Mouse (Mus musculus) liver, postnatal 0 days (tissue): ENCODE data around the gene Ccdc27. TPM values are rescaled to one million over a fixed set of nuclear protein-coding genes. Genes with fewer than 3 reads are reported as not detected.

Experiments
- ATAC-seq: fragments of 200-750 bp; cut with Nextera tagmentation; 2 replicates; pipeline ENCODE4 v1.8.0; 2017; ENCODE audit warnings: mild to moderate bottlenecking, moderate library complexity
- DNase-seq: peaks from one replicate; pipeline ENCODE4 v3.0.0-alpha.2; 2016
- H3K27ac ChIP-seq: fragments of 300-500 bp; sonication (generic); 2 replicates; pipeline ENCODE4 v1.5.1; 2014; ENCODE audit warnings: antibody characterized with exemption, moderate library complexity, mild to moderate bottlenecking, low read depth
- H3K27me3 ChIP-seq: fragments of 300-500 bp; sonication (generic); 2 replicates; pipeline ENCODE4 v1.6.1; 2014; ENCODE audit warnings: low read length, control low read depth, mixed read lengths; ENCODE audit not compliant: insufficient read depth
- H3K36me3 ChIP-seq: fragments of 300-500 bp; sonication (generic); replicated peaks from 2 replicates; pipeline ENCODE4 v1.6.1; 2014; ENCODE audit warnings: mild to moderate bottlenecking, control low read depth, low read length, moderate library complexity, mixed read lengths; ENCODE audit not compliant: insufficient read depth
- H3K4me1 ChIP-seq: fragments of 300-500 bp; sonication (generic); 2 replicates; pipeline ENCODE4 v1.6.1; 2014; ENCODE audit warnings: antibody characterized with exemption, mild to moderate bottlenecking, control low read depth; ENCODE audit not compliant: insufficient read depth
- H3K4me2 ChIP-seq: fragments of 300-500 bp; sonication (generic); 2 replicates; pipeline ENCODE4 v1.6.1; 2014; ENCODE audit warnings: low read depth, mild to moderate bottlenecking, low read length, moderate library complexity, mixed read lengths
- H3K4me3 ChIP-seq: fragments of 300-500 bp; sonication (generic); 2 replicates; pipeline ENCODE4 v1.5.1; 2014; ENCODE audit warnings: low read depth, low read length
- H3K9ac ChIP-seq: fragments of 300-500 bp; sonication (generic); replicated peaks from 2 replicates; pipeline ENCODE4 v1.6.1; 2014; ENCODE audit warnings: mild to moderate bottlenecking, moderate library complexity
- H3K9me3 ChIP-seq: fragments of 300-500 bp; sonication (generic); 2 replicates; pipeline ENCODE4 v1.6.1; 2016; ENCODE audit warnings: mild to moderate bottlenecking, control low read depth, low read length, mixed read lengths
- CTCF ChIP-seq: sonication (generic); IDR thresholded peaks from 2 replicates; pipeline ENCODE4 v1.5.1; 2016; ENCODE audit warnings: antibody characterized with exemption, low read depth
- EP300 ChIP-seq: IDR thresholded peaks from 2 replicates; pipeline ENCODE4 v1.6.1; 2016; ENCODE audit warnings: antibody characterized with exemption, low read depth, mild to moderate bottlenecking
- WGBS: fragments of 180-500 bp; shearing (Covaris S2); extraction: QIAGEN DNeasy Blood & Tissue Kit; methylation state at CpG from one replicate; pipeline ENCODE4 v1.1.7; 2014; ENCODE audit not compliant: insufficient replicate concordance; 5-methylcytosine and 5-hydroxymethylcytosine counted together
- polyA plus RNA-seq: library from polyadenylated mRNA; unstranded; fragments of >200 nt; fragmentation: Nextera tagmentation; extraction: Ambion mirVana; gene quantifications from 2 replicates; pipeline ENCODE4 v1.2.1, GENCODE M21; 2015

Ccdc27 gene
- polyA plus RNA-seq, 1 experiment from 2014 or later: not detected

DNA sequence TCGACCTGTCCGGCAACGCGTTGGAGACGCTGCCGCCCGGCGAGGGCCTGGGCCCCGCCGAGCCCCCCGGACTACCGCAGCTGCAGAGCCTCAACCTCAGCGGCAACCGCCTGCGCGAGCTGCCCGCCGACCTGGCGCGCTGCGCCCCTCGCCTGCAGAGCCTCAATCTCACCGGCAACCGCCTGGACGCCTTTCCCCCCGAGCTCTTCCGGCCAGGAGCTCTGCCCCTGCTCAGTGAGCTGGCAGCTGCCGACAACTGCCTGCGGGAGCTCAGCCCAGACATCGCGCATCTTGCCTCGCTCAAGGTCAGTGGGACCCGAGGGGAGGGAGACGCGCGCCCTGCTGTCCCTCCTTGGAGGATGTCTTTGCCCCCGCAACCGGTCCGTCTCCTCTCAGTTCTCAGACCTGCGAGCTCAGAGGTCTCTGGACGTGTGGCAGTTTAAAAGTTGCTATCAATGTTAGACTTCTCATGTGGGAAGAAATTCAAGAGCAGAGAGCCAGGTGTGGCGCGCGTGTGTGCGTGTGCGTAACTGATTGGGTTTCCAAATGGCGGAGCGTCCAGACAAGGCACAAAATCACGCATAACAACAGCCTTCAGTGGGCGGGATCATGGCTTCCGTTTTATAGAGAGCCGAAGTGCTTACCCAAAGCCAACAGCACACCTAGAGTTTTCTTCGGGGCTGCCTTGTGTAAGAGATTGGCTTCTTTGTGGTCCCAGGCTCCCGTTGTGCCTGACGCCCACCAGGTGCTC lies 30.2 kb downstream of the Ccdc27 start:
- 2% methylated on average over 50 of the region's 55 CpGs for WGBS
- peak overlapping the region; percentile 78 for H3K27ac ChIP-seq
- peak overlapping the region; percentile 96 for H3K4me2 ChIP-seq
- no peak for TF ChIP-seq CTCF
- TF ChIP-seq EP300: no peak
- peaks cover 17% of the 10 kb centered on the region for H3K36me3 ChIP-seq
- peaks cover 18% of the 10 kb centered on the region for H3K4me1 ChIP-seq
- H3K4me3 ChIP-seq: peak overlapping the region; percentile 91
- H3K9ac ChIP-seq: peak overlapping the region; percentile 95
- H3K9me3 ChIP-seq: no peaks in the 10 kb centered on the region
- ATAC-seq: peak; percentile 3; the same call in 1 of the 2 replicates
- no peaks in the 10 kb centered on the region for H3K27me3 ChIP-seq
- DNase-seq: peak; percentile 30

DNA sequence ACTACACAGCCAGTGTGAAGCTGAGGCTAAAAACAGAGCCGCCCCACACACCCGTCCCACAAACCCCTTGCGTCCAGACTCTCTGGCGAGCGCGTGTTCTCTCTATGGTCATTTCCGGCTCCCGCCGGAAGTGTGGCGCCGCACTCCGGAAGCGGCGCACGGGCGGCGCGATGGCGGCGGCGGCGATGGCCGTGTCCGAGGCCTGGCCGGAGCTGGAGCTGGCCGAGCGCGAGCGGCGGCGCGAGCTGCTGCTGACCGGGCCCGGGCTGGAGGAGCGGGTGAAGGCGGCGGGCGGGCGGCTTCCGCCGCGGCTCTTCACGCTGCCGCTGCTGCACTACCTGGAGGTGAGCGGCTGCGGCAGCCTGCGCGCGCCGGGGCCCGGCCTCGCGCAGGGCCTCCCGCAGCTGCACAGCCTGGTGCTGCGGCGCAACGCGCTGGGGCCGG lies 30.8 kb downstream of the Ccdc27 start, which contains the start of gene Lrrc47:
Gene Lrrc47, plus strand, starts transcription at position 86 of the 444 bp plus-strand sequence.
- H3K9me3 ChIP-seq: no peaks in the 10 kb centered on the region
- TF ChIP-seq CTCF (peak; percentile 6; the same call in 1 of the 2 replicates), EP300 (no peak)
- DNase-seq: peak; percentile 86
- peak within 1 kb of the TSS; percentile 96 for H3K4me2 ChIP-seq
- WGBS: 2% methylated on average over 28 of the region's 59 CpGs
- no peaks in the 10 kb centered on the region for H3K27me3 ChIP-seq
- peak within 1 kb of the TSS; percentile 95 for H3K9ac ChIP-seq
- peak; percentile 95 for ATAC-seq
- peak within 1 kb of the TSS; percentile 78 for H3K27ac ChIP-seq
- peaks cover 17% of the 10 kb centered on the region for H3K36me3 ChIP-seq
- peaks cover 18% of the 10 kb centered on the region for H3K4me1 ChIP-seq
- H3K4me3 ChIP-seq: peak within 1 kb of the TSS; percentile 91

- H3K36me3 ChIP-seq: peaks cover 14% of the 10 kb centered on the region
Observed at GRCm38 (mm10) chr4:154010907-154011645, 31.4 kb downstream of the Ccdc27 start.

DNA sequence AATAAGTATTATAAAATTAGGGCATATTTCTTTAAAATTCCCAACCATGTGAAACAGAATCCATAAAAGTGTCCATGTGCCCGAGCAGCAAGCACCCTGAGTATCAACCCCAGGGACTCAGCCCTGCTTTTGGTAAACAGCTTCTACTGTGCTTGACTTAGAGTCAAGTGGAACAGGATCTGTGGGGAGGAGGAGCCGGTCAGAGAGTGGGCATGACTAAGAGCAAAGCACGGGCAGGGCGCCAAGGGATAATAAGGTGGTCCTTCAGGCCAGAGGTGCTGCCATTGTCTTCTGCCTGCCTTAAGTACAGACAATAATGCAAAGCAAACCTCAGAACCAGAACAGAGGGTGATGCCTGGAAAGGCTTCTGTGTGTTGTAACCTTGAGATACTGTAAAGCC lies 34.7 kb downstream of the Ccdc27 start:
- DNase-seq: no peak
- Histone ChIP-seq H3K4me2 (no peak overlapping the region), H3K36me3 (peaks cover 17% of the 10 kb centered on the region), H3K27ac (no peak overlapping the region), H3K4me3 (no peak overlapping the region), H3K4me1 (peaks cover 7% of the 10 kb centered on the region), H3K27me3 (no peaks in the 10 kb centered on the region), H3K9me3 (no peaks in the 10 kb centered on the region), H3K9ac (no peak overlapping the region)
- TF ChIP-seq CTCF: no peak
- no peak for TF ChIP-seq EP300
- 76% methylated on average over 4 of the region's 4 CpGs for WGBS
- no peak for ATAC-seq

More at GRCm38 (mm10) chr4:154010907-154011645, 31.4 kb downstream of the Ccdc27 start:
- ATAC-seq: peak; percentile 47
- Histone ChIP-seq H3K4me2 (peak overlapping the region; percentile 96), H3K9ac (peak overlapping the region; percentile 95), H3K27ac (no peak overlapping the region; the same call in 1 of the 2 replicates), H3K4me1 (peaks cover 18% of the 10 kb centered on the region), H3K27me3 (no peaks in the 10 kb centered on the region), H3K9me3 (no peaks in the 10 kb centered on the region), H3K4me3 (peak overlapping the region; percentile 91)
- DNase-seq: no peak
- 29% methylated on average over 13 of the region's 13 CpGs for WGBS
- TF ChIP-seq EP300 (no peak), CTCF (no peak)

GRCm38 (mm10) chr4:154006264-154006663 lies 36.2 kb downstream of the Ccdc27 start:
- H3K9me3 ChIP-seq: no peaks in the 10 kb centered on the region
- no peak overlapping the region for H3K27ac ChIP-seq
- peaks cover 21% of the 10 kb centered on the region for H3K36me3 ChIP-seq
- no peak overlapping the region for H3K4me2 ChIP-seq
- H3K4me1 ChIP-seq: peaks cover 2% of the 10 kb centered on the region; the same call in 1 of the 2 replicates
- ATAC-seq: no peak
- H3K4me3 ChIP-seq: no peak overlapping the region
- H3K27me3 ChIP-seq: no peaks in the 10 kb centered on the region
- H3K9ac ChIP-seq: no peak overlapping the region
- DNase-seq: no peak
- TF ChIP-seq EP300 (no peak), CTCF (no peak)
- WGBS: 84% methylated on average over 6 of the region's 6 CpGs

DNA sequence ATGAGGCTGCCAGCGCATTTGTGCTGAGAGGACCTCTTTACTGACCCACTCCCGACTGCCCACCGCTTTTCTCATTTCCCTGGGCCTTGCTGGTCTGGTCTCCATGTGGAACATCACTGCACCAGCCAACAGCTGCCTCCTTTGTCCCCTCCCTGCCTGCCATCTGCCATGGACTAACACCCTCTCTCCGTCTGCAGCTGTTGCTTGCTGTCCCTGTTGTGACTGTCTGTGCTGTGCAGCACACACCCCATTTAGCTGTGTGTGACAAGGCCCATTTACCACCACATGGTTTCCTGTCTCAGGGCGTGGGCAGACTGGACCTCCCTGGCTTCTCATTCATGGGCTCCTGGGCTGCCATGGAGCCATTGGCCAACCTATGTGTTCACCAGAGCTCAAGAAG lies 37.0 kb downstream of the Ccdc27 start:
- Histone ChIP-seq H3K4me2 (no peak overlapping the region), H3K27ac (no peak overlapping the region), H3K36me3 (peaks cover 21% of the 10 kb centered on the region), H3K9me3 (no peaks in the 10 kb centered on the region), H3K27me3 (no peaks in the 10 kb centered on the region), H3K4me1 (no peaks in the 10 kb centered on the region), H3K4me3 (no peak overlapping the region), H3K9ac (no peak overlapping the region)
- TF ChIP-seq CTCF (no peak), EP300 (no peak)
- DNase-seq (no peak), ATAC-seq (no peak)
- WGBS: 84% methylated on average over 5 of the region's 5 CpGs
